Mouse (Mus musculus) stomach, postnatal 0 days (tissue): ENCODE data around the gene Mall. TPM values are rescaled to one million over a fixed set of nuclear protein-coding genes. Genes with fewer than 3 reads are reported as not detected.

ENCODE experiments used
- ATAC-seq: fragments of 200-750 bp; cut with Nextera tagmentation; 2 replicates; pipeline ENCODE4 v1.8.0; 2017; ENCODE audit not compliant: low FRiP score, low TSS enrichment
- DNase-seq: peaks from one replicate; pipeline ENCODE4 v3.0.0-alpha.2; 2016; ENCODE audit warnings: low spot score
- H3K27ac ChIP-seq: fragments of 300-500 bp; sonication (generic); replicated peaks from 2 replicates; pipeline ENCODE4 v1.5.1; 2014; ENCODE audit warnings: mild to moderate bottlenecking, control low read depth
- H3K27me3 ChIP-seq: fragments of 300-500 bp; sonication (generic); 2 replicates; pipeline ENCODE4 v1.6.1; 2014; ENCODE audit warnings: low read length; ENCODE audit not compliant: control insufficient read depth, insufficient read depth
- H3K36me3 ChIP-seq: fragments of 300-500 bp; sonication (generic); 2 replicates; pipeline ENCODE4 v1.6.1; 2014; ENCODE audit warnings: low read length, mixed read lengths; ENCODE audit not compliant: control insufficient read depth, insufficient read depth
- H3K4me1 ChIP-seq: fragments of 300-500 bp; sonication (generic); replicated peaks from 2 replicates; pipeline ENCODE4 v1.6.1; 2014; ENCODE audit warnings: antibody characterized with exemption; ENCODE audit not compliant: control insufficient read depth, insufficient read depth
- H3K4me2 ChIP-seq: fragments of 300-500 bp; sonication (generic); replicated peaks from 2 replicates; pipeline ENCODE4 v1.6.1; 2014; ENCODE audit warnings: low read depth, mild to moderate bottlenecking, control low read depth, moderate library complexity
- H3K4me3 ChIP-seq: fragments of 300-500 bp; sonication (generic); 2 replicates; pipeline ENCODE4 v1.5.1; 2014; ENCODE audit warnings: low read depth, low read length, control low read depth
- H3K9ac ChIP-seq: fragments of 300-500 bp; sonication (generic); 2 replicates; pipeline ENCODE4 v1.6.1; 2014; ENCODE audit warnings: mild to moderate bottlenecking, low read length, control low read depth, mixed read lengths
- H3K9me3 ChIP-seq: fragments of 300-500 bp; sonication (generic); 2 replicates; pipeline ENCODE4 v1.6.1; 2016; ENCODE audit warnings: low read length; ENCODE audit not compliant: control insufficient read depth
- CTCF ChIP-seq: IDR thresholded peaks from 2 replicates; pipeline ENCODE4 v1.5.1; 2016; ENCODE audit warnings: antibody characterized with exemption, low read depth, mild to moderate bottlenecking, moderate library complexity
- EP300 ChIP-seq: optimal IDR thresholded peaks from 2 replicates; pipeline ENCODE3; 2016; ENCODE audit warnings: antibody characterized with exemption
- WGBS: fragments of 180-500 bp; shearing (Covaris S2); extraction: QIAGEN DNeasy Blood & Tissue Kit; methylation state at CpG from one replicate; pipeline ENCODE4 v1.1.7; 2014; 5-methylcytosine and 5-hydroxymethylcytosine counted together
- polyA plus RNA-seq: library from polyadenylated mRNA; unstranded; fragments of >200 nt; fragmentation: Nextera tagmentation; extraction: Ambion mirVana; gene quantifications from 2 replicates; pipeline ENCODE4 v1.2.1, GENCODE M21; 2015

Gene Mall
- polyA plus RNA-seq, 1 experiment from 2014 or later, result 49.8 TPM

DNA sequence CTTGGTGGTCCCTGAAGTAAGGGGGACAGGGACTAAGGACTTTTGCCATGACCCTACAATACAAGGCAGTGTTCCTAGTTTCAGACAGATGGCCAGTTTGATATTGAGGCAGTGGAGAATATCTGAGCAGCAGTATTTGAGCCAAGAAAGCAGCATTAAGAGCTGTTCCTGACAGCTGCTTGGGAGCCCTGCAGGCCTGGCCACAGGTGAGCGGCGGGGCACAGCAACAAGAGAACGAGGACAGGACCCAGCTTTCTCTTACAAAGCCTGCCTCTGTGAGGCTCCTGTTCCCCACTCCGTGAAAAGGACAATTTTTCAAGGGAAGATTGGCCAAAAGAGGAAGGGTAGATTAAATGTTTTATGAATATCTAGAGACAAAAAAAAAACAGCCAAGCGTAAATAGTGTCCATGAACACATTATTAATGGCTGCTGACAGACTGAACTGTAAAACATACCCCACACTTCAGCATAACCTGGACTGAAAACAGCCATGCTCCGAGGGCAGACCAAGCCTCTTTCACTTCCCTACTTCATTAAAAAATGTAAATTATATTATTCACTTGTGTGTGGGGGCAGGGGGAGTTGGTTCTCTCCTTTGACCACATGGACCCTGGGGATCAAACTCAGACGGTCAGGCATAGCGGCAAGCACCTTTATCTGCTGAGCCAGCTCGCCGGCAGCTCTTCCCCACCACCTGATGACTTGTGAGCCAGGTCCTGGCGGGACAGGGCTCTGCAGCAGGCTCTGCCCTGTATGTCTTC is 22.3 kb upstream of the Mall start:
- TF ChIP-seq CTCF, result no peak
- no peak for TF ChIP-seq EP300
- H3K9me3 ChIP-seq, result no peaks in the 10 kb centered on the region
- DNase-seq (no peak), ATAC-seq (no peak)
- H3K4me2 ChIP-seq, result no peak overlapping the region
- H3K4me3 ChIP-seq, result no peak overlapping the region
- H3K4me1 ChIP-seq, result no peaks in the 10 kb centered on the region
- no peak overlapping the region for H3K27ac ChIP-seq
- no peak overlapping the region for H3K9ac ChIP-seq
- no peaks in the 10 kb centered on the region for H3K27me3 ChIP-seq
- H3K36me3 ChIP-seq, result no peaks in the 10 kb centered on the region
- WGBS, result 64% methylated on average over 11 of the region's 11 CpGs

DNA sequence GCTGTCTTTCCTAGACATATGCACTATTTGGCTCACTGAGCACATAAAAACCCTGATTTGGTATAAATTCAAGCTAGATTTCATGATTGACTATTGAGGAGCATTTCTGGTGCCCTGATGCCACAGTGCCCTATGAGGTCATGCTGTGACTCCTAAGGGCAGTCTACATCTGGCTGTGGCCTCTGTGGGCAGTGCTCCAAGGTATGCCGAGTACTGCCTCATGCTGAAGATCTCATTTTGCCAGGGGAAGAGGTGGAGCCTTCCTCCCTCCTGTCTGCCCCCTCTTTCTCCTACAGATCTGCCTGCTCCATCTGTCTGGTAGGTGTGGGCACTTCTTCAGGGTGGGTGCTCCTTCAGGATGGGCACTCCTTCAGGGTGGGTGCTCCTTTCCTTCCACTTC is 19.6 kb upstream of the Mall start:
- 40% methylated on average over 1 of the region's 1 CpGs for WGBS
- TF ChIP-seq CTCF (no peak), EP300 (no peak)
- Histone ChIP-seq H3K36me3 (no peaks in the 10 kb centered on the region), H3K27me3 (no peaks in the 10 kb centered on the region), H3K9ac (no peak overlapping the region), H3K27ac (no peak overlapping the region), H3K4me1 (no peaks in the 10 kb centered on the region), H3K4me3 (no peak overlapping the region), H3K9me3 (no peaks in the 10 kb centered on the region), H3K4me2 (no peak overlapping the region)
- DNase-seq (no peak), ATAC-seq (no peak)

DNA sequence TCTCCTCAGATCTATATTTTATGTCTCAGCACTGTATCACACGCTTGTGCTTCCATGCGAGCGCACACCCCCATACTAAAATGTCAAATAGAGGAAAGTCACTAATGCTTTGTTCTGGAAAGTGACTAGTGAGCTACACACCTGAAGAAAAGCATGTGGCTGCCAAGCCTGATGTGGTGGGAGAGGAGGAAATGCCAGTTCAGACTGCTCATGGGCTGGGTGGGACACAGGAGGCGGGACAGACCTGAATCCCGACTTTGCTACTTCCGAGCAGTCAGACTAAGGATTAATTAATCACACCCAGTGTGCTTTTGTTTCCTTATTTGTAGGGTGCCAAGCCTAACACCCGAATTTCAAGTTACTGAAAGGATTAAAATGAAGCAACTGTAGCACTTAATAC is 18.6 kb upstream of the Mall start:
- H3K4me2 ChIP-seq, result no peak overlapping the region
- H3K9me3 ChIP-seq, result no peaks in the 10 kb centered on the region
- ATAC-seq, result peak; percentile 59; the same call in 1 of the 2 replicates
- DNase-seq, result no peak
- no peak overlapping the region for H3K27ac ChIP-seq
- no peak overlapping the region for H3K9ac ChIP-seq
- WGBS, result 53% methylated on average over 7 of the region's 7 CpGs
- H3K4me3 ChIP-seq, result no peak overlapping the region
- TF ChIP-seq CTCF (no peak), EP300 (no peak)
- H3K4me1 ChIP-seq, result no peaks in the 10 kb centered on the region
- H3K36me3 ChIP-seq, result no peaks in the 10 kb centered on the region
- H3K27me3 ChIP-seq, result no peaks in the 10 kb centered on the region

DNA sequence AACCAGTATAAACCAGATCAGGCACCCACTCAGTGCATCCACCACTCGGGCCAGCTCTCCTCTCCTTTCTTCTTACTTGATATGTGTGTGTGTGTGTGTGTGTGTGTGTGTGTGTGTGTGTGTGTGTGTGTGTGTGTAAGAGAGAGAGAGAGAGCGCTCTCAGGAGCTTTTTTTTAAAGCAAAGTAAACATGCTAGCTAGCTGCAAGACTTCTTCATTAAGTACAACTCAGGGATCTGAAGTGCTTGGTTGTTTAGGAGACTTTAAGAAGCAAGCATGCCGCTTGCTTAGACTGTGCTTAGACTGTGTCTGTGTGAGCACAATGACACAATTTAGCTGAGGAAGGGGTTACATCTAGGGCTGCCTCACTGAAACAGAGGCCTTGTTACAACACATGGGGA is 12.9 kb upstream of the Mall start:
- Histone ChIP-seq H3K9me3 (no peaks in the 10 kb centered on the region), H3K4me3 (no peak overlapping the region), H3K9ac (no peak overlapping the region), H3K4me1 (no peaks in the 10 kb centered on the region), H3K4me2 (no peak overlapping the region), H3K27ac (peak overlapping the region; percentile 75), H3K27me3 (no peaks in the 10 kb centered on the region), H3K36me3 (no peaks in the 10 kb centered on the region)
- no peak for DNase-seq
- 39% methylated on average over 3 of the region's 3 CpGs for WGBS
- TF ChIP-seq CTCF (no peak), EP300 (no peak)
- ATAC-seq, result no peak

DNA sequence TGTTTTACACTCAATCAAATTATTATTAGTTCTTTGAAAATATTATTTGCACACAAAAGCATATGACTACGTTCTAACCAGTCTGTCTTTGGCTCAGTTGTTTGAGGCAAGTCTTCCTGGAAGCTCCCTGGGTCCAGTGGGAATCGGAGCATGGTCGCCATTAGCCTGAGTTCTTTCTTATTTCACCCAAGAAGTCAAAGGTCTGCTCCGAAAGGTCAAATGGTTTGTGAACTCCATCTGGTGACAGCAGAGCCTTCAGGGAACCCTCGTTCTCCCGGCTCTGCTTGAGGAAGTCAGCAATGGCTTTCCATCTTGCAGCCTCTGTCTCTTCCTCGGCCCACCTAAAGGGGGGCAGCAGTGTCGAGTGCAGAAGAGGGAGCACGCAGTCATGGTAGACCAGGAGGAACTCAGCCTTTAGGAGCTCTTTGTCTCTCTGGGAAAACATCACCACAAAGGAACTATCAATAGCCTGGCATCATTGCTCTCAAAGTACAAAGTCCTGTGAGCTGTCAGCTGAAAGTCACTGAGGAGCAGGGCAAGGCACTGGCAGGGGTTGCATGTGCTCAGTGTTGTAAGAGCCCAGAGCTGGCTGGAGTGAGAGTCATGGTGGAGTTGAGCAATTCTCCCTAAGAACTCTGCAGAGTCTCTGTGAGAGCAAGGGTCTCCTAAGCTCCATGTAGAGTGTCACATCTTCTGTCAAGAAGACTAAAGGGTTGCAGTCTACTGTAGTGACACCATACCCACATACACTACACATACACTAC is 11.2 kb upstream of the Mall start:
- no peak for DNase-seq
- H3K4me3 ChIP-seq, result no peak overlapping the region
- no peaks in the 10 kb centered on the region for H3K9me3 ChIP-seq
- no peaks in the 10 kb centered on the region for H3K27me3 ChIP-seq
- TF ChIP-seq EP300 (no peak), CTCF (no peak)
- no peak overlapping the region for H3K9ac ChIP-seq
- H3K4me1 ChIP-seq, result no peaks in the 10 kb centered on the region
- no peak overlapping the region; the same call in 1 of the 2 replicates for H3K27ac ChIP-seq
- H3K4me2 ChIP-seq, result no peak overlapping the region
- H3K36me3 ChIP-seq, result no peaks in the 10 kb centered on the region
- ATAC-seq, result no peak
- 74% methylated on average over 9 of the region's 9 CpGs for WGBS

DNA sequence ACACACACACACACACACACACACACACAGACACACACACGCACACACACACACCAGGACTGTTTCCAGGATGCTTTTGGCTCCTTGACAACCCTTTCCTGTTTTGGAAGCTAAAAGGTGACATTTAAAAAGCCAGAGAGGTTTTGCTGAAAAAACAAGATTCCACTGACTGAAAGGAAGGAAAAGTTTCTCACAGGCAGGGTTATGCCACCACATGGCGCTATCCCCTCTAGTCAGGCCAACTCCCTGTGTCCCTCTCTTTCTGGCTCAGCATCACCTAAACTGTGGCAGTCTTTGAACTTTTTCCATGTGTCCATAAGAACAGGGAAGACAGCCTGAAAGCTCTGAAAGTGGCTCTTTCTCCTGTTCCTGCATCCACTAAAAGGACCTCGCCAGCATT is 8.2 kb upstream of the Mall start:
- no peak for TF ChIP-seq EP300
- TF ChIP-seq CTCF, result peak; percentile 8; the same call in 1 of the 2 replicates
- Histone ChIP-seq H3K4me2 (no peak overlapping the region), H3K4me1 (no peaks in the 10 kb centered on the region), H3K9me3 (no peaks in the 10 kb centered on the region), H3K4me3 (no peak overlapping the region), H3K27me3 (no peaks in the 10 kb centered on the region), H3K36me3 (no peaks in the 10 kb centered on the region), H3K27ac (no peak overlapping the region), H3K9ac (no peak overlapping the region)
- 76% methylated on average over 3 of the region's 3 CpGs for WGBS
- ATAC-seq (no peak), DNase-seq (no peak)
